Mouse (Mus musculus): ENCODE measurements around the gene Aqp6. TPM values are rescaled to one million over a fixed set of nuclear protein-coding genes. Genes with fewer than 3 reads are reported as not detected.

Gene Aqp6
- polyA plus RNA-seq, 1 experiment from 2014 or later, result not detected

GRCm38 (mm10) chr15:99643832-99644231, 42.6 kb downstream of the Aqp6 start:
- no peak for DNase-seq (ENCODE audit: low spot score)

GRCm38 (mm10) chr15:99644776-99645175, 43.6 kb downstream of the Aqp6 start:
- DNase-seq (ENCODE audit: low spot score), result no peak

GRCm38 (mm10) chr15:99648326-99648725, 47.1 kb downstream of the Aqp6 start:
- peak; percentile 20 for DNase-seq (ENCODE audit: low spot score)

- peak; percentile 30 for DNase-seq (ENCODE audit: low spot score)
These were observed 48.0 kb downstream of the Aqp6 start for GRCm38 (mm10) chr15:99649067-99649761.

- no peak for DNase-seq (ENCODE audit: low spot score)
These were observed 49.1 kb downstream of the Aqp6 start for GRCm38 (mm10) chr15:99650304-99650703.

GRCm38 (mm10) chr15:99651163-99651872, 50.1 kb downstream of the Aqp6 start, which contains the start of gene Racgap1:
Gene Racgap1, minus strand, starts transcription at chr15:99651656.
- DNase-seq (ENCODE audit: low spot score), result peak; percentile 97

GRCm38 (mm10) chr15:99651984-99652872, 51.0 kb downstream of the Aqp6 start:
- DNase-seq (ENCODE audit: low spot score), result no peak

GRCm38 (mm10) chr15:99653291-99653690, 52.1 kb downstream of the Aqp6 start:
- peak; percentile 27 for DNase-seq (ENCODE audit: low spot score)

- DNase-seq (ENCODE audit: low spot score), result no peak
These were observed 52.7 kb downstream of the Aqp6 start for GRCm38 (mm10) chr15:99653876-99654275.

Other genes with a start within 250 kb of the Aqp6 start
- 21.2 and 22.3 TPM in 2 replicates for gene Fmnl3, start 230.9 kb upstream of the Aqp6 start, polyA plus RNA-seq (2015; fragmentation: Nextera tagmentation; extraction: Ambion mirVana)
- gene Tmbim6, start 208.5 kb upstream of the Aqp6 start, polyA plus RNA-seq (2015; fragmentation: Nextera tagmentation; extraction: Ambion mirVana), result 398 and 433 TPM in 2 replicates
- 5.7 and 6.0 TPM in 2 replicates for gene Nckap5l, start 143.7 kb upstream of the Aqp6 start, polyA plus RNA-seq (2015; fragmentation: Nextera tagmentation; extraction: Ambion mirVana)
- 24.3 and 24.7 TPM in 2 replicates for gene Bcdin3d, start 126.7 kb upstream of the Aqp6 start, polyA plus RNA-seq (2015; fragmentation: Nextera tagmentation; extraction: Ambion mirVana)
- gene Faim2, start 73.2 kb upstream of the Aqp6 start, polyA plus RNA-seq (2015; fragmentation: Nextera tagmentation; extraction: Ambion mirVana), result 0.08 and 0.14 TPM in 2 replicates
- not detected in 2 replicates for gene Aqp2, start 22.3 kb upstream of the Aqp6 start, polyA plus RNA-seq (2015; fragmentation: Nextera tagmentation; extraction: Ambion mirVana)
- gene Aqp5, start 10.6 kb upstream of the Aqp6 start, polyA plus RNA-seq (2015; fragmentation: Nextera tagmentation; extraction: Ambion mirVana), result 3.6 and 5.2 TPM in 2 replicates
- gene Racgap1, start 50.3 kb downstream of the Aqp6 start, polyA plus RNA-seq (2015; fragmentation: Nextera tagmentation; extraction: Ambion mirVana), result 121 and 132 TPM in 2 replicates
- gene Asic1, start 69.0 kb downstream of the Aqp6 start, polyA plus RNA-seq (2015; fragmentation: Nextera tagmentation; extraction: Ambion mirVana), result 0.94 and 1.1 TPM in 2 replicates
- gene Smarcd1, start 100.7 kb downstream of the Aqp6 start, polyA plus RNA-seq (2015; fragmentation: Nextera tagmentation; extraction: Ambion mirVana), result 36.3 and 41.1 TPM in 2 replicates
- gene Gm17349, start 104.1 kb downstream of the Aqp6 start, polyA plus RNA-seq (2015; fragmentation: Nextera tagmentation; extraction: Ambion mirVana), result not detected in 2 replicates
- 0.30 and 1.8 TPM in 2 replicates for gene Gpd1, start 116.1 kb downstream of the Aqp6 start, polyA plus RNA-seq (2015; fragmentation: Nextera tagmentation; extraction: Ambion mirVana)
- gene Cox14, start 124.2 kb downstream of the Aqp6 start, polyA plus RNA-seq (2015; fragmentation: Nextera tagmentation; extraction: Ambion mirVana), result 241 and 259 TPM in 2 replicates
- gene Cers5, start 171.5 kb downstream of the Aqp6 start, polyA plus RNA-seq (2015; fragmentation: Nextera tagmentation; extraction: Ambion mirVana), result 42.2 and 48.4 TPM in 2 replicates

All from thymus, postnatal 0 days (tissue).